Mouse (Mus musculus) heart, embryonic 11.5 days (tissue): Measurements from ENCODE around the gene Cp. TPM values are rescaled to one million over a fixed set of nuclear protein-coding genes. Genes with fewer than 3 reads are reported as not detected.

Experiments
- ATAC-seq: fragments of 200-750 bp; cut with Nextera tagmentation; replicated peaks from 2 replicates; pipeline ENCODE4 v1.8.0; 2017; ENCODE audit warnings: moderate library complexity; ENCODE audit not compliant: insufficient number of reproducible peaks, low FRiP score, low TSS enrichment
- H3K27ac ChIP-seq: fragments of 300-500 bp; sonication (generic); 2 replicates; pipeline ENCODE4 v1.5.1; 2014; ENCODE audit warnings: mild to moderate bottlenecking, low read depth, low read length
- H3K27me3 ChIP-seq: fragments of 300-500 bp; sonication (generic); 2 replicates; pipeline ENCODE4 v1.6.1; 2014; ENCODE audit warnings: mild to moderate bottlenecking, low read length, mixed read lengths; ENCODE audit not compliant: control insufficient read depth, insufficient read depth
- H3K36me3 ChIP-seq: fragments of 300-500 bp; sonication (generic); 2 replicates; pipeline ENCODE4 v1.6.1; 2014; ENCODE audit warnings: mild to moderate bottlenecking, low read length, moderate library complexity, mixed read lengths; ENCODE audit not compliant: control insufficient read depth, insufficient read depth
- H3K4me1 ChIP-seq: fragments of 300-500 bp; sonication (generic); 2 replicates; pipeline ENCODE4 v1.6.1; 2014; ENCODE audit warnings: low read length; ENCODE audit not compliant: control insufficient read depth, insufficient read depth
- H3K4me2 ChIP-seq: fragments of 300-500 bp; sonication (generic); 2 replicates; pipeline ENCODE4 v1.6.1; 2014; ENCODE audit warnings: mild to moderate bottlenecking, moderate library complexity
- H3K4me3 ChIP-seq: fragments of 300-500 bp; sonication (generic); 2 replicates; pipeline ENCODE4 v1.5.1; 2014; ENCODE audit warnings: low read depth, low read length
- H3K9ac ChIP-seq: fragments of 300-500 bp; sonication (generic); 2 replicates; pipeline ENCODE4 v1.6.1; 2014; ENCODE audit warnings: mild to moderate bottlenecking, low read depth, low read length, moderate library complexity
- H3K9me3 ChIP-seq: fragments of 300-500 bp; sonication (generic); replicated peaks from 2 replicates; pipeline ENCODE4 v1.6.1; 2016; ENCODE audit warnings: low read length; ENCODE audit not compliant: control insufficient read depth
- WGBS: fragments of 180-500 bp; shearing (Covaris S2); extraction: QIAGEN DNeasy Blood & Tissue Kit; methylation state at CpG from one replicate; pipeline ENCODE4 v1.1.7; 2014; ENCODE audit not compliant: insufficient replicate concordance; 5-methylcytosine and 5-hydroxymethylcytosine counted together
- polyA plus RNA-seq: library from polyadenylated mRNA; unstranded; fragments of >200 nt; fragmentation: Nextera tagmentation; extraction: Ambion mirVana; gene quantifications from 2 replicates; pipeline ENCODE4 v1.2.1, GENCODE M21; 2014

The Cp gene
- polyA plus RNA-seq, 1 experiment from 2014 or later, result 0.33 TPM

DNA sequence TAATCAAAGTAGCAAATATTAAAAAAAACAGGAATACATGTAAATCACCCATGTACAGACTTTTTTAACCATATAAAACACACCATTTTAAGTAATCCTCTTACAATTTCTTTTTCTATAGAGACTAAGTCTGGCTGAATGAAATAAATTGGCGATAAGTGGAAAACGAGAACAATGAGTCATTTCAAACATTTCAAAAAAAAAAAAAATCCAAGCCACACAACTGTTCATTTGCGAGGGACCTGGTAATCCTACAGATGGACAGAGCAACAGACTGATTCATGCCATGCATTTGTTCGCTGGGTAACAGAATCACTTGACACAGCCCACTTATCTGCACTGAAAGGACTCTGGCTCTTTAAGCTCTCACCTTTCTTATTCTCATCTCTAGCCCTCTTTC, 35.5 kb downstream of the Cp start:
- Histone ChIP-seq H3K9me3 (no peaks in the 10 kb centered on the region), H3K4me3 (no peak overlapping the region), H3K27me3 (no peaks in the 10 kb centered on the region), H3K27ac (no peak overlapping the region), H3K9ac (no peak overlapping the region), H3K4me2 (no peak overlapping the region), H3K36me3 (peaks cover 4% of the 10 kb centered on the region; the same call in 1 of the 2 replicates), H3K4me1 (no peaks in the 10 kb centered on the region)
- 75% methylated on average over 4 of the region's 4 CpGs for WGBS
- ATAC-seq, result no peak

DNA sequence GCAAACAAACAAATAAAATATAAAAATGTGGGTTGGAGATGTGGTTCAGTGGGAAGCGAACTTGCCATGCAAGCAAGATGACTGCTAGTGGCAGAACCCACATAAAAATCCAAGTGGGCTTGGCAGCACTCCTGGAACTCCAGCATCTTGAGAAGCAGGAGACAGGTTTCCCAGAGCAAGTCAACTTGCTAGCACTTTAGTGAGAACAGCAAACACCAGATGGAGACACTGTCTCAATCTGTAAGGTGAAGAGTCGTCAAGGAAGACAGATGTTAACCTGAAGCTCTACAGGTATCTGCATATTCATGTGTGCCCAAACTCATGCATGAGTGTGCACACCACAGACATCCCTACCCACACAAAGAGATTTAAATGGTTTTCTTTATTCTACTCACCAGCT, 42.7 kb downstream of the Cp start:
- no peak for ATAC-seq
- no peaks in the 10 kb centered on the region for H3K9me3 ChIP-seq
- H3K9ac ChIP-seq, result no peak overlapping the region
- peaks cover 4% of the 10 kb centered on the region; the same call in 1 of the 2 replicates for H3K36me3 ChIP-seq
- no peaks in the 10 kb centered on the region for H3K4me1 ChIP-seq
- no peak overlapping the region for H3K4me3 ChIP-seq
- no peak overlapping the region for H3K4me2 ChIP-seq
- H3K27me3 ChIP-seq, result no peaks in the 10 kb centered on the region
- 73% methylated on average over 2 of the region's 2 CpGs for WGBS
- no peak overlapping the region for H3K27ac ChIP-seq

DNA sequence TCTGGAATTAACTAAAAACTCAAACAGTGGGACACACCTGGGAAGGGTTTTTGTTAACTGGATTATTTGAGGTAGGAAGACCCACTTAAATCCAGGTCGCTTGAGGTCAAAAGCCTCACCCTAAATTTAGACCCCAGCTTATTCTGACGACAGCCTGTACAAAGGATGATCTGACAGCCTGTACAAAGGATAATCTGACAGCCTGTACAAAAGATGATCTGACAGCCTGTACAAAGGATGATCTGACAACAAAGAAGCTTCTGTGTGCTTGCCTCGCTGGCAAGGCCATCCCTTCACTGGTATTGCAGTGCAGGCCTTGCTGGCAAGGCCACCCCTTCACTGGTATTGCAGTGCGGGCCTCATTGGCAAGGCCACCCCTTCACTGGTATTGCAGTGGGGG, 44.0 kb downstream of the Cp start:
- Histone ChIP-seq H3K4me2 (no peak overlapping the region), H3K27ac (no peak overlapping the region), H3K4me1 (no peaks in the 10 kb centered on the region), H3K4me3 (no peak overlapping the region), H3K27me3 (no peaks in the 10 kb centered on the region), H3K36me3 (peaks cover 4% of the 10 kb centered on the region; the same call in 1 of the 2 replicates), H3K9ac (no peak overlapping the region), H3K9me3 (no peaks in the 10 kb centered on the region)
- 76% methylated on average over 4 of the region's 4 CpGs for WGBS
- ATAC-seq, result no peak

DNA sequence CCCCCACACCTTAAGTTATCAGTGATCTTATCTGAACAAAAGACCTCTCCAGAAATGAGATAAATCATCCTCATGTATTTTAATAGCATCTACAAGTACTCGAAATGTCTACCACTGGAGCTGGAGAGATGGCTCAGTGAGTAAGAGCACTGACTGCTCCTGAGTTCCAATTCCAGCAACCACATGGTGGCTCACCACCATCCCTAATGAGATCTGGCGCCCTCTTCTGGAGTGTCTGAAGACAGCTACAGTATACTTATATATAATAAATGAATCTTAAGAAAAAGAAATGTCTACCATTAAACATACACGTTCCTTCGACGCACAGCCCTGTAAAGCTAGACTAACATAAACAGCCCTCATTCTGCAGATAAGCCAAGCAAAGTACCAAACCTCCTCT, 45.9 kb downstream of the Cp start:
- H3K4me3 ChIP-seq, result no peak overlapping the region
- H3K4me1 ChIP-seq, result no peaks in the 10 kb centered on the region
- H3K27me3 ChIP-seq, result no peaks in the 10 kb centered on the region
- H3K9me3 ChIP-seq, result no peaks in the 10 kb centered on the region
- ATAC-seq, result no peak
- no peaks in the 10 kb centered on the region; the same call in 1 of the 2 replicates for H3K36me3 ChIP-seq
- 78% methylated on average over 5 of the region's 5 CpGs for WGBS
- no peak overlapping the region for H3K4me2 ChIP-seq
- H3K27ac ChIP-seq, result no peak overlapping the region
- H3K9ac ChIP-seq, result no peak overlapping the region

DNA sequence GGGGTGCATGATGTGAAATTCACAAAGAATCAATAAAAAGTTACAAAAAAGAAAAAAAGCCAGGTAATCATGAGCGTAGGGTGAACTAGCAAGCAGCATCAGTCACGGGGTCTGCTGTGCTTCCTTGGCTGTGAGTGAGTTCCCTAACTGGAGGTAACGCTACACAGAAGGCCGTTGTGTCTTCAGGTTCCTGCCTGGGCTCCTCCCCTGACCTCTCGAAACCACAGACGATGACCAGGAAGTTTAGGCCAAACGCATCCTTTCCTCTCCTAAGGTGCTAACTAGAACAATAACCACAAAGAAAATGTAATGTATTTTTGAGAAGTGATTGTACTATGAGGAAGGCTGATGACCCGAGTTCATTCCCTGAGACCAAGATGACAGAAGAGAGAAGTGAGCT, 47.6 kb downstream of the Cp start:
- no peaks in the 10 kb centered on the region for H3K27me3 ChIP-seq
- H3K4me3 ChIP-seq, result no peak overlapping the region
- H3K9ac ChIP-seq, result no peak overlapping the region
- H3K27ac ChIP-seq, result no peak overlapping the region
- ATAC-seq, result no peak
- no peaks in the 10 kb centered on the region for H3K4me1 ChIP-seq
- no peaks in the 10 kb centered on the region for H3K9me3 ChIP-seq
- no peak overlapping the region for H3K4me2 ChIP-seq
- H3K36me3 ChIP-seq, result no peaks in the 10 kb centered on the region; the same call in 1 of the 2 replicates
- WGBS, result 86% methylated on average over 8 of the region's 8 CpGs

DNA sequence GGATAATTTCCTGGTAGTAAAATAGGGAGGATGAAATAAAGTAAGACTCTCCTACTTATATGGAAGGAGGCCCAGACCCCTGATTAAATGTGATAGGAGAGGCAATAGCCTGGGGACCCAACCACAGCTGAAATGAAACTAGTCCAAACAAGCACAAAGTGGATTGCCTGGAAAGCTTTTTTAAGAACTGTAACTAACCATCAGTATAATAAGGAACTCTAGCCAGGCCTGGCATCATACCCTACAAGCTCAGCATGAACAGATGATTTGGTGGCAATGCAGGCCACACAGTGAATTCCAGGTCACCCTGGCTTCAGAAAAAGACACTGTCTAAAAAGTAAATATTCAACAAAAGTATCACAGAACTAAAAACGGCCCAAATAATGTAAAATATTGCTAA, 48.8 kb downstream of the Cp start:
- Histone ChIP-seq H3K27ac (no peak overlapping the region), H3K36me3 (no peaks in the 10 kb centered on the region; the same call in 1 of the 2 replicates), H3K9me3 (no peaks in the 10 kb centered on the region), H3K27me3 (no peaks in the 10 kb centered on the region), H3K4me2 (no peak overlapping the region), H3K4me3 (no peak overlapping the region), H3K9ac (no peak overlapping the region), H3K4me1 (no peaks in the 10 kb centered on the region)
- WGBS, result 54% methylated on average over 1 of the region's 1 CpGs
- ATAC-seq, result no peak

DNA sequence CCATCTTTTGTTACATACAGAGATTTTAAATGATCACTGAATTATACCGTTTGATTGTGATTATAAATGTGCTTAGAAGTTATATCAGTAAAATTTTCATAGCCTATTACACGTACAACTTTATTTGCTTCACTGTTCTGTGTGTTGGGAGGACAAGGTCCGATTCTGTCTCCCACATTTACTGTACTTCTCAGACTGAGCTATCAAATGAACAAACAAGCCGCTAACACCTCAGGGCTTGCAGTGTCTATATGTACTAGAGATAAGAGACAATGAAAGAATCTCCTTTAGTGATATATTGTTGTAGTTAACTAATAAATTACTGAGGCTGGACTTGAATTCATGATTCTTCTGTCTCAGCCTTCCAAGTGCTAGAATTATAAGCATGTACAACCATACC, 50.4 kb downstream of the Cp start:
- ATAC-seq, result no peak
- 86% methylated on average over 4 of the region's 4 CpGs for WGBS
- Histone ChIP-seq H3K4me2 (no peak overlapping the region), H3K4me3 (no peak overlapping the region), H3K9ac (no peak overlapping the region), H3K27me3 (no peaks in the 10 kb centered on the region), H3K27ac (no peak overlapping the region), H3K36me3 (no peaks in the 10 kb centered on the region; the same call in 1 of the 2 replicates), H3K9me3 (no peaks in the 10 kb centered on the region), H3K4me1 (no peaks in the 10 kb centered on the region)

DNA sequence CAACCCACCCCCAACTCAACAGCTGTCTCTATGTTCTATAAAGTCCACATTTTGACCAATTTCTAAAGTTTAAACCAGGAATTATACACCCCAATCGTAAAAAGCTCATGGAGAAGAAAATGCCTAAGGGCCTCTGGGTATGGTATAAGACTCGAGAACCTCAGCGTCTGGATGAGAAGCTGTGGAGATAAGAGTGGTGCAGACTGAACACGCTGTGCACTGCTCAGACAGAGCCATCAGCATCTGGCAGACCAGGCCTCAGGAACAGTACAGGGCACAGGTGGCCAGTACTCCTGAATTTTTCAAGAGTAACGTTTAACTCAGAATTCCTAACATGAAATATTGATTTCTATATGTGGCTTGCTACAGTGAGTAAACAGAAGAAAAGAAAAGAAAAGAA, 50.9 kb downstream of the Cp start:
- Histone ChIP-seq H3K27ac (no peak overlapping the region), H3K27me3 (no peaks in the 10 kb centered on the region), H3K4me2 (no peak overlapping the region), H3K9me3 (no peaks in the 10 kb centered on the region), H3K36me3 (no peaks in the 10 kb centered on the region; the same call in 1 of the 2 replicates), H3K4me1 (no peaks in the 10 kb centered on the region), H3K9ac (no peak overlapping the region), H3K4me3 (no peak overlapping the region)
- WGBS, result 65% methylated on average over 5 of the region's 5 CpGs
- ATAC-seq, result no peak

DNA sequence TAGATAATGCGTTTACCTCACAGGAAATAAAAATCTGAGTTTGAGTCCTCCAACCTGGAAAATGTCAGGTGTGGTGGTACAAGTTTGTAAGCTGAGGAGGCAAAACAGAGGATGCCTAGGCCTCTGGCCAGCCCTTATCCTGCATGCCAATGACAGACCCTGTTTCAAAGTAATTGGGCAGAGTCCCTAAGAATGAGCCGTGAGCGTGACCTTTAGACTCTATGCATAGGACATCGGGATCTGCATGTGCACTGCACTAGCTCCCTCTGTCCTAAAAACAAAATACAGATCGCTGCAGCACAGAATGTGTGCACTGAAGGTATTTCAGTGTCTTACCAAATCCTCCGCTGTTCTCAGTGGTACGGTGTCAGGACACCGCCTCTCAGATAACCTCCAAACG, 53.6 kb downstream of the Cp start:
- Histone ChIP-seq H3K9me3 (no peaks in the 10 kb centered on the region), H3K9ac (no peak overlapping the region), H3K4me2 (no peak overlapping the region), H3K36me3 (no peaks in the 10 kb centered on the region), H3K4me3 (no peak overlapping the region), H3K27ac (no peak overlapping the region), H3K4me1 (no peaks in the 10 kb centered on the region), H3K27me3 (no peaks in the 10 kb centered on the region)
- WGBS, result 89% methylated on average over 9 of the region's 9 CpGs
- no peak for ATAC-seq
